Mouse (Mus musculus) hindbrain, embryonic 13.5 days (tissue): ENCODE data around the gene Mmachc. TPM values are rescaled to one million over a fixed set of nuclear protein-coding genes. Genes with fewer than 3 reads are reported as not detected.

Experiments used
- ATAC-seq: fragments of 200-750 bp; cut with Nextera tagmentation; 2 replicates; pipeline ENCODE4 v1.8.0; 2017; ENCODE audit warnings: moderate TSS enrichment; ENCODE audit not compliant: low FRiP score
- H3K27ac ChIP-seq: fragments of 300-500 bp; sonication (generic); 2 replicates; pipeline ENCODE4 v1.5.1; 2015; ENCODE audit warnings: inconsistent platforms, mild to moderate bottlenecking, moderate library complexity
- H3K27me3 ChIP-seq: fragments of 300-500 bp; sonication (generic); 2 replicates; pipeline ENCODE4 v1.6.1; 2015; ENCODE audit warnings: mild to moderate bottlenecking, inconsistent platforms
- H3K36me3 ChIP-seq: fragments of 300-500 bp; sonication (generic); 2 replicates; pipeline ENCODE4 v1.6.1; 2015; ENCODE audit warnings: mild to moderate bottlenecking, inconsistent platforms
- H3K4me1 ChIP-seq: fragments of 300-500 bp; sonication (generic); replicated peaks from 2 replicates; pipeline ENCODE4 v1.6.1; 2015; ENCODE audit warnings: inconsistent platforms
- H3K4me2 ChIP-seq: fragments of 300-500 bp; sonication (generic); 2 replicates; pipeline ENCODE4 v1.6.1; 2015; ENCODE audit warnings: inconsistent platforms, mild to moderate bottlenecking, moderate library complexity
- H3K4me3 ChIP-seq: fragments of 300-500 bp; sonication (generic); 2 replicates; pipeline ENCODE4 v1.5.1; 2015; ENCODE audit warnings: mild to moderate bottlenecking, inconsistent platforms
- H3K9ac ChIP-seq: fragments of 300-500 bp; sonication (generic); 2 replicates; pipeline ENCODE4 v1.6.1; 2015; ENCODE audit warnings: mild to moderate bottlenecking, inconsistent platforms
- H3K9me3 ChIP-seq: fragments of 300-500 bp; sonication (generic); 2 replicates; pipeline ENCODE4 v1.6.1; 2016; ENCODE audit warnings: inconsistent platforms
- WGBS: fragments of 180-500 bp; shearing (Covaris S2); methylation state at CpG from one replicate; pipeline ENCODE4 v1.1.7; 2015; 5-methylcytosine and 5-hydroxymethylcytosine counted together
- polyA plus RNA-seq: library from polyadenylated mRNA; unstranded; fragments of >200 nt; fragmentation: Nextera tagmentation; extraction: Ambion mirVana; gene quantifications from 2 replicates; pipeline ENCODE4 v1.2.1, GENCODE M21; 2015

Mmachc gene
- polyA plus RNA-seq, 1 experiment from 2014 or later, result 24.3 TPM

GRCm38 (mm10) chr4:116719396-116719795, 11.2 kb upstream of the Mmachc start:
- H3K4me2 ChIP-seq, result no peak overlapping the region
- no peak overlapping the region for H3K4me3 ChIP-seq
- no peaks in the 10 kb centered on the region for H3K9me3 ChIP-seq
- peaks cover 13% of the 10 kb centered on the region for H3K4me1 ChIP-seq
- no peaks in the 10 kb centered on the region; the same call in 1 of the 2 replicates for H3K36me3 ChIP-seq
- no peak overlapping the region for H3K27ac ChIP-seq
- no peak overlapping the region for H3K9ac ChIP-seq
- WGBS, result 19% methylated on average over 3 of the region's 3 CpGs
- peaks cover 2% of the 10 kb centered on the region; the same call in 1 of the 2 replicates for H3K27me3 ChIP-seq
- no peak for ATAC-seq

GRCm38 (mm10) chr4:116712536-116712935, 4.3 kb upstream of the Mmachc start:
- H3K9ac ChIP-seq, result no peak overlapping the region
- H3K9me3 ChIP-seq, result no peaks in the 10 kb centered on the region
- H3K4me3 ChIP-seq, result no peak overlapping the region
- no peak overlapping the region for H3K4me2 ChIP-seq
- 89% methylated on average over 1 of the region's 1 CpGs for WGBS
- no peak overlapping the region for H3K27ac ChIP-seq
- H3K4me1 ChIP-seq, result peaks cover 12% of the 10 kb centered on the region
- no peaks in the 10 kb centered on the region; the same call in 1 of the 2 replicates for H3K36me3 ChIP-seq
- H3K27me3 ChIP-seq, result no peaks in the 10 kb centered on the region
- no peak for ATAC-seq

DNA sequence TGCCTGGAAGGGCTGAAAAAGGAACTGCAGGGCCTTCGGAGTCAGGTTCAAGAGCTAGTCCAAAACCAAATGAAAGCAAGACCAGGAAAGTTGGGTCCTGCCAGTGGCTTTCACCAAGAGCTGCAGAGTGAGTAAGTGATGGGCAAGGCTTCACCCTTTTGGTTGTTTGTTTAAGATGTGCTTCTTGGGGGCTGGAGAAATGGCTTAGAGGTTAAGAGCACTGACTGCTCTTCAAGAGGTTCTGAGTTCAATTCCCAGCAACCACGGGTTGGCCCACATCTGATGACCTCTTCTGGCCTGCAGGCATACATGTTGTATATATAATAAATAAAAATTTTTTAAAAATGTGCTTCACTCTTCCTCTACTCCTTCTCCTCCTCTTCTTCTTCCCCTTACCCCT, 1.9 kb upstream of the Mmachc start:
- H3K4me3 ChIP-seq, result no peak overlapping the region
- peaks cover 19% of the 10 kb centered on the region for H3K4me1 ChIP-seq
- no peaks in the 10 kb centered on the region for H3K9me3 ChIP-seq
- 98% methylated on average over 2 of the region's 2 CpGs for WGBS
- no peak overlapping the region for H3K27ac ChIP-seq
- no peak overlapping the region for H3K4me2 ChIP-seq
- no peaks in the 10 kb centered on the region; the same call in 1 of the 2 replicates for H3K36me3 ChIP-seq
- H3K9ac ChIP-seq, result no peak overlapping the region; the same call in 1 of the 2 replicates
- no peak for ATAC-seq
- no peaks in the 10 kb centered on the region for H3K27me3 ChIP-seq

- H3K4me3 ChIP-seq, result peak overlapping the region; percentile 65
- H3K27me3 ChIP-seq, result no peaks in the 10 kb centered on the region
- H3K9ac ChIP-seq, result peak overlapping the region; percentile 59; the same call in 1 of the 2 replicates
- H3K27ac ChIP-seq, result no peak overlapping the region
- ATAC-seq, result peak; percentile 21
- H3K9me3 ChIP-seq, result no peaks in the 10 kb centered on the region
- WGBS, result 11% methylated on average over 9 of the region's 9 CpGs
- peaks cover 19% of the 10 kb centered on the region for H3K4me1 ChIP-seq
- peak overlapping the region; percentile 67 for H3K4me2 ChIP-seq
- no peaks in the 10 kb centered on the region for H3K36me3 ChIP-seq
Observed at GRCm38 (mm10) chr4:116708791-116709390, 685 bp upstream of the Mmachc start.

GRCm38 (mm10) chr4:116707666-116708065, 540 bp downstream of the Mmachc start:
- Histone ChIP-seq H3K9me3 (no peaks in the 10 kb centered on the region), H3K4me2 (peak overlapping the region; percentile 66), H3K27me3 (no peaks in the 10 kb centered on the region), H3K4me1 (peaks cover 19% of the 10 kb centered on the region), H3K36me3 (no peaks in the 10 kb centered on the region), H3K9ac (peak overlapping the region; percentile 69), H3K4me3 (peak overlapping the region; percentile 65), H3K27ac (peak overlapping the region; percentile 67; the same call in 1 of the 2 replicates)
- 24% methylated on average over 9 of the region's 9 CpGs for WGBS
- ATAC-seq, result 0 out of 2 replicates have a peak, but pooled peaks have one; percentile 11

DNA sequence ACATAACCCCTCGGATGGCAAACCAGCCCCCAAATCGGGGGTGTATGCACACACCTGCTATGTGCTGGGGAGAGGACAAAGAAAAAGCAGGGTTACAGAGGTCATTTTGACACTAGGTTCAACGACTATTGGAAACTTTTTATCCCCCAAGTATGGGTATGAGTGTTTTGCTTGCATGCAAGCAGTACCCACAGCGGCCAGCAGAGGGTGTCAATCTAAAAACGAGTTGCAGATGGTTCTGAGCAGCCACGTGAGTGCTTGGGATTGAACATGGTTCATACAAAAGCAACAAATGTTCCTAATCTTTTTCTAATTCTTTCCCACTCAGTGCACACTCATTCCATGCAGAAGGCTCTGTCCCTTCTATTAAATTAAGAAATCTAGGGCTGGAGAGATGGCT, 4.4 kb downstream of the Mmachc start:
- ATAC-seq, result no peak
- 38% methylated on average over 6 of the region's 6 CpGs for WGBS
- H3K4me1 ChIP-seq, result peaks cover 10% of the 10 kb centered on the region
- no peaks in the 10 kb centered on the region for H3K9me3 ChIP-seq
- no peak overlapping the region for H3K9ac ChIP-seq
- no peak overlapping the region for H3K4me3 ChIP-seq
- no peak overlapping the region for H3K4me2 ChIP-seq
- 0 out of 2 replicates have a peak, but pooled peaks cover 4% of the 10 kb centered on the region for H3K36me3 ChIP-seq
- H3K27ac ChIP-seq, result no peak overlapping the region
- H3K27me3 ChIP-seq, result no peaks in the 10 kb centered on the region

- H3K36me3 ChIP-seq, result peaks cover 13% of the 10 kb centered on the region
- WGBS, result 90% methylated on average over 1 of the region's 1 CpGs
- H3K27ac ChIP-seq, result no peak overlapping the region
- no peak overlapping the region for H3K9ac ChIP-seq
- H3K4me2 ChIP-seq, result no peak overlapping the region
- no peak overlapping the region for H3K4me3 ChIP-seq
- no peak for ATAC-seq
- no peaks in the 10 kb centered on the region for H3K4me1 ChIP-seq
- H3K27me3 ChIP-seq, result no peaks in the 10 kb centered on the region
- H3K9me3 ChIP-seq, result no peaks in the 10 kb centered on the region
Observed at GRCm38 (mm10) chr4:116700964-116701363, 7.2 kb downstream of the Mmachc start.

- Histone ChIP-seq H3K4me2 (no peak overlapping the region), H3K36me3 (peaks cover 20% of the 10 kb centered on the region), H3K9me3 (no peaks in the 10 kb centered on the region), H3K9ac (no peak overlapping the region), H3K4me3 (no peak overlapping the region), H3K4me1 (no peaks in the 10 kb centered on the region), H3K27ac (no peak overlapping the region), H3K27me3 (no peaks in the 10 kb centered on the region)
- WGBS, result 93% methylated on average over 2 of the region's 2 CpGs
- ATAC-seq, result no peak
Observed at GRCm38 (mm10) chr4:116698693-116699342, 9.4 kb downstream of the Mmachc start.

GRCm38 (mm10) chr4:116693785-116694184, 14.4 kb downstream of the Mmachc start:
- WGBS, result 83% methylated on average over 2 of the region's 2 CpGs

GRCm38 (mm10) chr4:116692146-116692545, 16.1 kb downstream of the Mmachc start:
- no peaks in the 10 kb centered on the region for H3K27me3 ChIP-seq
- H3K36me3 ChIP-seq, result peaks cover 37% of the 10 kb centered on the region
- ATAC-seq, result no peak
- no peak overlapping the region for H3K27ac ChIP-seq
- WGBS, result 91% methylated on average over 2 of the region's 2 CpGs
- H3K9me3 ChIP-seq, result no peaks in the 10 kb centered on the region
- no peak overlapping the region for H3K4me3 ChIP-seq
- H3K4me1 ChIP-seq, result peaks cover 2% of the 10 kb centered on the region
- H3K9ac ChIP-seq, result no peak overlapping the region
- H3K4me2 ChIP-seq, result no peak overlapping the region

More at GRCm38 (mm10) chr4:116693785-116694184, 14.4 kb downstream of the Mmachc start:
- H3K4me3 ChIP-seq, result no peak overlapping the region
- no peaks in the 10 kb centered on the region for H3K9me3 ChIP-seq
- peaks cover 45% of the 10 kb centered on the region for H3K36me3 ChIP-seq
- H3K4me1 ChIP-seq, result no peaks in the 10 kb centered on the region
- H3K27ac ChIP-seq, result no peak overlapping the region
- H3K4me2 ChIP-seq, result no peak overlapping the region
- ATAC-seq, result no peak
- H3K9ac ChIP-seq, result no peak overlapping the region
- no peaks in the 10 kb centered on the region for H3K27me3 ChIP-seq

- no peak overlapping the region for H3K4me2 ChIP-seq
- no peaks in the 10 kb centered on the region for H3K27me3 ChIP-seq
- H3K9ac ChIP-seq, result no peak overlapping the region
- no peak overlapping the region for H3K4me3 ChIP-seq
- H3K4me1 ChIP-seq, result peaks cover 18% of the 10 kb centered on the region
- no peak for ATAC-seq
- H3K9me3 ChIP-seq, result no peaks in the 10 kb centered on the region
- peaks cover 31% of the 10 kb centered on the region for H3K36me3 ChIP-seq
- 94% methylated on average over 4 of the region's 4 CpGs for WGBS
- no peak overlapping the region for H3K27ac ChIP-seq
Observed at GRCm38 (mm10) chr4:116689309-116689876, 18.8 kb downstream of the Mmachc start.

- Histone ChIP-seq H3K27me3 (no peaks in the 10 kb centered on the region), H3K4me2 (peak overlapping the region; percentile 77), H3K9me3 (no peaks in the 10 kb centered on the region), H3K27ac (no peak overlapping the region), H3K4me3 (peak overlapping the region; percentile 62), H3K9ac (peak overlapping the region; percentile 76), H3K4me1 (peaks cover 18% of the 10 kb centered on the region), H3K36me3 (peaks cover 12% of the 10 kb centered on the region; the same call in 1 of the 2 replicates)
- ATAC-seq, result no peak
- 22% methylated on average over 1 of the region's 1 CpGs for WGBS
Observed at GRCm38 (mm10) chr4:116687041-116687440, 21.2 kb downstream of the Mmachc start.
